Mouse (Mus musculus) embryonic facial prominence, embryonic 11.5 days (tissue): Measurements from ENCODE around the gene Plxna2. TPM values are rescaled to one million over a fixed set of nuclear protein-coding genes. Genes with fewer than 3 reads are reported as not detected.
A peak's percentile ranks its signal among the peaks of the same experiment; 100 is the strongest.

Experiments
- ATAC-seq: fragments of 200-750 bp; cut with Nextera tagmentation; replicated peaks from 2 replicates; pipeline ENCODE4 v1.8.0; 2017; ENCODE audit warnings: low read depth; ENCODE audit not compliant: insufficient number of reproducible peaks, low FRiP score, low TSS enrichment
- DNase-seq: peaks from one replicate; pipeline ENCODE4 v3.0.0-alpha.2; 2015; ENCODE audit warnings: low spot score
- H3K27ac ChIP-seq: fragments of 300-500 bp; sonication (generic); replicated peaks from 2 replicates; pipeline ENCODE4 v1.5.1; 2014; ENCODE audit warnings: mild to moderate bottlenecking, low read depth, low read length, control low read depth
- H3K27me3 ChIP-seq: fragments of 300-500 bp; sonication (generic); 2 replicates; pipeline ENCODE4 v1.6.1; 2014; ENCODE audit warnings: mild to moderate bottlenecking, low read length, moderate library complexity, mixed read lengths; ENCODE audit not compliant: control insufficient read depth, insufficient read depth
- H3K36me3 ChIP-seq: fragments of 300-500 bp; sonication (generic); replicated peaks from 2 replicates; pipeline ENCODE4 v1.6.1; 2014; ENCODE audit warnings: low read depth, mild to moderate bottlenecking, low read length, moderate library complexity, mixed read lengths; ENCODE audit not compliant: control insufficient read depth, insufficient read depth
- H3K4me1 ChIP-seq: fragments of 300-500 bp; sonication (generic); 2 replicates; pipeline ENCODE4 v1.6.1; 2014; ENCODE audit warnings: low read length, mixed read lengths; ENCODE audit not compliant: control insufficient read depth, insufficient read depth
- H3K4me2 ChIP-seq: fragments of 300-500 bp; sonication (generic); 2 replicates; pipeline ENCODE4 v1.6.1; 2014; ENCODE audit warnings: low read depth, mild to moderate bottlenecking, control low read depth, low read length, moderate library complexity
- H3K4me3 ChIP-seq: fragments of 300-500 bp; sonication (generic); 2 replicates; pipeline ENCODE4 v1.5.1; 2014; ENCODE audit warnings: low read depth, low read length, control low read depth
- H3K9ac ChIP-seq: fragments of 300-500 bp; sonication (generic); replicated peaks from 2 replicates; pipeline ENCODE4 v1.6.1; 2014; ENCODE audit warnings: mild to moderate bottlenecking, control low read depth, low read length
- H3K9me3 ChIP-seq: fragments of 300-500 bp; sonication (generic); replicated peaks from 2 replicates; pipeline ENCODE4 v1.6.1; 2016; ENCODE audit warnings: mild to moderate bottlenecking, low read length, inconsistent platforms, mixed read lengths; ENCODE audit not compliant: control insufficient read depth
- WGBS: fragments of 180-500 bp; shearing (Covaris S2); extraction: QIAGEN DNeasy Blood & Tissue Kit; methylation state at CpG from one replicate; pipeline ENCODE4 v1.1.7; 2014; 5-methylcytosine and 5-hydroxymethylcytosine counted together
- polyA plus RNA-seq: library from polyadenylated mRNA; unstranded; fragments of >200 nt; fragmentation: Nextera tagmentation; extraction: Ambion mirVana; gene quantifications from 2 replicates; pipeline ENCODE4 v1.2.1, GENCODE M21; 2014

Gene Plxna2
- 8.4 and 9.7 TPM in 2 replicates for polyA plus RNA-seq

GRCm38 (mm10) chr1:194617918-194618317 lies at the start of gene Plxna2:
Gene Plxna2, plus strand, starts transcription at chr1:194618218.
- Histone ChIP-seq H3K36me3 (no peaks in the 10 kb centered on the region), H3K9ac (no peak within 1 kb of the TSS), H3K27me3 (no peaks in the 10 kb centered on the region), H3K4me3 (peak within 1 kb of the TSS; percentile 80), H3K4me2 (peak within 1 kb of the TSS; percentile 96), H3K9me3 (no peaks in the 10 kb centered on the region), H3K27ac (no peak within 1 kb of the TSS), H3K4me1 (no peaks in the 10 kb centered on the region)
- DNase-seq (no peak), ATAC-seq (no peak)
- WGBS, result 96% methylated on average over 2 of the region's 2 CpGs

DNA sequence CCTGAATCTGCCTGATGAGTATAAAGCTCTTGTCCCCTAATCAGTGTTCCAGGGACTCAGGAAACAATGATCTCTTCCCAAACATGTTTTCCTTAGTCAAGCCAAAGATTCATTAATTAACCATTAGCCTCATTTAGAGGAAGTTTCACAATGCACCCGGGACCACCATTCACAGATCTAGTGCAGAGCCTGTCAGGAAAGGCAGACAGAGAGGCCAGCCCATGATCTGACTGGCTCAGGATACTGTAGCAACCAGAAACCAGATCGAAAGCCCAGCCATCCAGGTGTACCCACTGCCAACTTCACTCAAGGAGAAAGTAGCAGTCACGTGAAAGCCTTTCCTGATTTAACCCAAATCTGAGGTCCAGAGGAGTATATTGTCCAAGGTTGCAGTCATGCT lies 44.1 kb upstream of the Plxna2 start:
- ATAC-seq (no peak), DNase-seq (no peak)
- H3K4me1 ChIP-seq, result no peaks in the 10 kb centered on the region
- 85% methylated on average over 3 of the region's 3 CpGs for WGBS
- no peaks in the 10 kb centered on the region for H3K27me3 ChIP-seq
- no peak overlapping the region for H3K9ac ChIP-seq
- no peaks in the 10 kb centered on the region for H3K36me3 ChIP-seq
- H3K27ac ChIP-seq, result no peak overlapping the region
- H3K4me2 ChIP-seq, result no peak overlapping the region
- H3K4me3 ChIP-seq, result no peak overlapping the region
- H3K9me3 ChIP-seq, result no peaks in the 10 kb centered on the region

- DNase-seq (no peak), ATAC-seq (no peak)
- Histone ChIP-seq H3K9ac (no peak overlapping the region), H3K4me1 (no peaks in the 10 kb centered on the region), H3K4me3 (no peak overlapping the region), H3K4me2 (no peak overlapping the region), H3K27ac (no peak overlapping the region), H3K27me3 (no peaks in the 10 kb centered on the region), H3K36me3 (no peaks in the 10 kb centered on the region), H3K9me3 (no peaks in the 10 kb centered on the region)
- WGBS, result 95% methylated on average over 3 of the region's 3 CpGs
These were observed 39.7 kb upstream of the Plxna2 start for GRCm38 (mm10) chr1:194578270-194578669.

- H3K4me1 ChIP-seq, result no peaks in the 10 kb centered on the region
- no peak overlapping the region for H3K4me3 ChIP-seq
- DNase-seq (no peak), ATAC-seq (no peak)
- H3K9me3 ChIP-seq, result no peaks in the 10 kb centered on the region
- no peak overlapping the region for H3K27ac ChIP-seq
- H3K36me3 ChIP-seq, result no peaks in the 10 kb centered on the region
- H3K27me3 ChIP-seq, result no peaks in the 10 kb centered on the region
- no peak overlapping the region for H3K4me2 ChIP-seq
- no peak overlapping the region for H3K9ac ChIP-seq
These were observed 37.5 kb upstream of the Plxna2 start for GRCm38 (mm10) chr1:194580539-194580938.

DNA sequence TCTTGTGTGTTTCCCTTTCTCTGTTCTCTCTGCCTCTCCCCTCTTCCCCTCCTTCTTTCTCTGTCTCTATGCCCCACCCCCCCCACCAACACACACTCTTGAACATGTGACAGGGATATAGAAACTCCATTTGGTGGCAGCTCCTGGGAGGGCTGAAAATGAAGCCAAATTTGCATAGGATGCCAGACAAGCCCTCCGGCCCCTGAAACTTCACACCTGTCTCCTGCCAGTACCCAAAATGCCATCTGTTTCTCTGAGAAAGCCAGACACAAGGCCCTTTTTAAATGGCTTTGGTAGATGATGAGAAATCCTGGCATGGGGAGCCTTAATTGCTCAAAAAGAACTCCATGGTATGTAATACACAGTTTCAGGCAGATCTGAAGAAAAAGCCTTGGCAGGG lies 31.3 kb upstream of the Plxna2 start:
- no peak for ATAC-seq
- WGBS, result 63% methylated on average over 1 of the region's 1 CpGs

DNA sequence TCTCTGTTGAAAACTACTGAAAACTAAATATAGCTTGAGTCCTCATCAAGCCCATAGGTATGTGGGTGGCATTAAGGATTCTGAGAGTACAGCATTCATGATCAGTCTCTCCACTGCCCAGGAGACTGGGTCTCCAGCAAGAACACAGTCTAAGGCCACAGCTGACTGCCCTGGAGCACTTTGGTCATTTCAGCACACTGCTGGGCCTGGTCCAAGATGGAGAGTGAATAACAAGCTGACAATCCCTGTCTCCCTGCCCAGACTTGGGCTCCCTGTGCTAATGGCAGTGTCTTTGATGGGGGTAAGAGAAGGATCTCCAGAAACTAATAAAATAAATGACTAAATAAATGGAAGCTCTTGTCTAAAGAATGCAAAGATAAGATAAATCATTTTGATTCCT lies 30.5 kb upstream of the Plxna2 start:
- H3K9ac ChIP-seq, result no peak overlapping the region
- no peaks in the 10 kb centered on the region for H3K27me3 ChIP-seq
- H3K36me3 ChIP-seq, result no peaks in the 10 kb centered on the region
- no peak overlapping the region for H3K27ac ChIP-seq
- ATAC-seq (no peak; the same call in 1 of the 2 replicates), DNase-seq (no peak)
- no peaks in the 10 kb centered on the region for H3K9me3 ChIP-seq
- no peaks in the 10 kb centered on the region for H3K4me1 ChIP-seq
- H3K4me2 ChIP-seq, result no peak overlapping the region
- no peak overlapping the region for H3K4me3 ChIP-seq

More for the DNA sequence above, 31.3 kb upstream of the Plxna2 start:
- no peaks in the 10 kb centered on the region for H3K4me1 ChIP-seq
- DNase-seq, result no peak
- H3K27ac ChIP-seq, result no peak overlapping the region
- no peaks in the 10 kb centered on the region for H3K27me3 ChIP-seq
- H3K4me3 ChIP-seq, result no peak overlapping the region
- H3K9ac ChIP-seq, result no peak overlapping the region
- no peaks in the 10 kb centered on the region for H3K36me3 ChIP-seq
- no peaks in the 10 kb centered on the region for H3K9me3 ChIP-seq
- no peak overlapping the region for H3K4me2 ChIP-seq

GRCm38 (mm10) chr1:194587956-194588668 lies 29.9 kb upstream of the Plxna2 start:
- WGBS, result 17% methylated on average over 1 of the region's 1 CpGs
- H3K36me3 ChIP-seq, result no peaks in the 10 kb centered on the region
- H3K27me3 ChIP-seq, result no peaks in the 10 kb centered on the region
- H3K27ac ChIP-seq, result no peak overlapping the region
- H3K4me2 ChIP-seq, result no peak overlapping the region
- no peaks in the 10 kb centered on the region for H3K9me3 ChIP-seq
- H3K9ac ChIP-seq, result no peak overlapping the region
- no peaks in the 10 kb centered on the region for H3K4me1 ChIP-seq
- ATAC-seq (no peak), DNase-seq (peak; percentile 30)
- H3K4me3 ChIP-seq, result no peak overlapping the region

DNA sequence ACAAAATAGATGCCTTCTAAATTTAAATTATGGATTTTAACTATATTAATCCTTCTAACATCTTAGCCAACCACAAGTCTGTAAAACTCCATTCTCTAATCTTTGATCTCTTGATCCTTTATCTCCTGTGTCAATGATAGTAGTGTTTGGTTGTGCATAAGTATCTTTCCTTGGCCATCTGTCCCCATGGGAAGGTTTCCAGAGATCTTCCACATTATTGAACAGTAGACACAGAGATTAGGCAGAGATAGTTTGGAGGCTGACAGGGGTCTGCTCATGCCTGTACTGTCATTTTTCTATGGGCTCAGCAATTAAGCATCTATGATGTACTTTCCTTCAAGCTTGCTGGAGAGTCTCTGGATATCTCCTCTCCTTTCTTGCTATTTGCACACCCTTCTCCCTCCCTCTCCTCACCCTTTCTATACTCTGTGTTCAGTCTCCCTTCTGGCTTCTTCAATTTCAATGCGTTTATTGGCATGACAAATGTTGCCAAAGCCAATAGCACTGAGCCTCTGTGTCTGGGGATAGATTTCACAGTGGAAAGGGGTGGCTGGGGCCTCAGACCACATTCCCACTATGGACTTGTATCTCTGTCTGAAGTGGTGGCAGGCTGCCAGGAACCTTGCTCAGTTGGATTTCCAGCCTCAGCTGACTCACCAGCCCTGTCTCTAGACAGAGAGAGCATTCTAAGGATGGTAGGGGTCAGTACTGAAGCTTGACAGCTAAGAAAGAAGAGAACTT lies 29.1 kb upstream of the Plxna2 start:
- H3K4me1 ChIP-seq, result no peaks in the 10 kb centered on the region
- DNase-seq, result no peak
- 63% methylated on average over 1 of the region's 1 CpGs for WGBS
- H3K9me3 ChIP-seq, result no peaks in the 10 kb centered on the region
- H3K27me3 ChIP-seq, result no peaks in the 10 kb centered on the region
- no peaks in the 10 kb centered on the region for H3K36me3 ChIP-seq
- H3K4me2 ChIP-seq, result no peak overlapping the region
- ATAC-seq, result peak; percentile 51; the same call in 1 of the 2 replicates
- no peak overlapping the region for H3K4me3 ChIP-seq
- H3K27ac ChIP-seq, result no peak overlapping the region
- H3K9ac ChIP-seq, result no peak overlapping the region
